Mouse (Mus musculus) megakaryocyte, embryonic 14.5 days (primary cell): ENCODE results near the gene Ppt2. TPM values are rescaled to one million over a fixed set of nuclear protein-coding genes. Genes with fewer than 3 reads are reported as not detected.

Source experiments
- H3K27me3 ChIP-seq: replicated peaks from 2 replicates; pipeline ENCODE3; 2012; ENCODE audit warnings: inconsistent platforms
- H3K36me3 ChIP-seq: replicated peaks from 2 replicates; pipeline ENCODE3; 2012; ENCODE audit warnings: low read length, inconsistent platforms, mixed read lengths
- H3K4me1 ChIP-seq: 2 replicates; pipeline ENCODE4 v1.6.1; 2012; ENCODE audit warnings: inconsistent platforms
- H3K4me3 ChIP-seq: replicated peaks from 2 replicates; pipeline ENCODE3; 2012; ENCODE audit warnings: moderate library complexity, mild to moderate bottlenecking, inconsistent platforms
- H3K9me3 ChIP-seq: 2 replicates; pipeline ENCODE4 v1.6.1; 2012; ENCODE audit warnings: inconsistent platforms
- FLI1 ChIP-seq: IDR thresholded peaks from 2 replicates; pipeline ENCODE4 v1.6.1; 2012; ENCODE audit warnings: low read length, inconsistent platforms, mixed read lengths
- GATA1 ChIP-seq: IDR thresholded peaks from 3 replicates; pipeline ENCODE4 v1.6.1; 2012; ENCODE audit warnings: mixed read lengths, low read length, inconsistent platforms, borderline replicate concordance
- polyA plus RNA-seq: library from polyadenylated mRNA; stranded (reverse); fragments of >175 nt; gene quantifications from 2 replicates; pipeline ENCODE4 v1.2.3, GENCODE M21; 2012; ENCODE audit warnings: low replicate concordance; ENCODE audit not compliant: insufficient read depth

The Ppt2 gene
- polyA plus RNA-seq, 1 experiment, result 74.9 TPM

DNA sequence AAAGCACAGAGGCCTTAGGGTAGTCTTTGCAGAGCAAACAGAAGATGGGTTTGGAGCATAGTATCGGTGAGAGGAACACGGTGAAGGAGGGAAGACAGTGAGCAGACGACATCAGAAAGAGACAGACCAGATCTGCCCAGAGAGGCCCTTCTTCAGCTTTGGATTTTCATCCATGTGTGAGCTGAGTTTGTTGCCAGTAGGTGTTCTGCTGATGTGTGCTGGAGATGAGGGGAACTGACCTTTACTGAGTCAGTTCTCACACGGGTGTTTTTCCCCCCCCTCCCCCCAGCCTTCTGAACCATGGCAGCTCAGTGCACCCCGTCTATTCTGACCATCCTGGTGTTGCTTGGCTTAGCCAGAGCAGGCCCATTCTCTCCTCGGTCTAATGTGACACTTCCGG is 41.9 kb upstream of the Ppt2 start, which contains the start of gene Tnxb:
TSS of gene Tnxb (plus strand) at position 301 of the 400 bp plus-strand sequence.
- TF ChIP-seq GATA1 (no peak), FLI1 (no peak)
- peaks cover 15% of the 10 kb centered on the region; the same call in 1 of the 2 replicates for H3K4me1 ChIP-seq
- peaks cover 78% of the 10 kb centered on the region for H3K27me3 ChIP-seq
- peak within 1 kb of the TSS; percentile 56 for H3K4me3 ChIP-seq
- H3K36me3 ChIP-seq, result no peaks in the 10 kb centered on the region
- peaks cover 22% of the 10 kb centered on the region for H3K9me3 ChIP-seq

DNA sequence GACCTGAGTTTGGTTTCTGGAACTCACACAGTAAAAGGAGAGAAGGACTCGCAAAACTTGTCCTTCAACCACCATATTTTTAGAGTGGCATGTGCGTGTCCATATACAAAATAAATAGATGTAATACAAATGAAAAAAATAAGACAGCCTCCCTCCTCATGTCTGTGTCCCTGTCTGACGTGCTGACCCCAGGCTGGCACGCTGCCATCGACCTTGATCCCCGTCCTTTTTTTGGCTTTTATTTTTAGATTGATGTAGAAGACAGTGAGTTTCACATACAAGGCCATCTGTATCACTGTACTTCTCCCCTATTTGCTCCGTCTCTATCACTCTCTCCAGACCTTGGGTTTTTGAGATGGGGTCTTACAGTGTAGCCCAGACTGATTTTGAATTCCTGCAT is 36.2 kb upstream of the Ppt2 start:
- Histone ChIP-seq H3K27me3 (peaks cover 72% of the 10 kb centered on the region), H3K36me3 (no peaks in the 10 kb centered on the region)
- TF ChIP-seq FLI1 (no peak), GATA1 (no peak)

DNA sequence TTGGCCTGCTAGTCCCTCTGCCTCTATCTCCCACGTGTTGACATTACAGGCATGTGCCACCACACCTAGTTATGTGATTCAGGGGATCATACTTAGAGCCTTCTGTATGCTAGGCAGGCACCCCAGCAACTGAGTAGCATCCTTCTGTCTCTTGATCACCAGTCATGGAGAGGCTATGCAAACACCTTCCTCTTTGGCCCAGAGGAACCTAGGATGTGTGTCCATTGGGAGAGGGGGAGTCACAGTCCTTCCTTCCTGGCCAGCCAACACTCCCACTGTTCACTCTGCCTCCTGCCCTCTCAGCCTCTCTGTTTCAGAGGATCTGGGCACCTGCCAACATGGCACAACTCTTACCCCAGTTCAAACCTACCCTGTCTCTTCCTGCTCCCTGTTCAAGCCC is 35.2 kb upstream of the Ppt2 start:
- peaks cover 28% of the 10 kb centered on the region for H3K4me1 ChIP-seq
- H3K27me3 ChIP-seq, result peaks cover 76% of the 10 kb centered on the region

More for the DNA sequence above, 36.2 kb upstream of the Ppt2 start:
- Histone ChIP-seq H3K4me3 (no peak overlapping the region), H3K4me1 (peaks cover 20% of the 10 kb centered on the region), H3K9me3 (peaks cover 7% of the 10 kb centered on the region)

DNA sequence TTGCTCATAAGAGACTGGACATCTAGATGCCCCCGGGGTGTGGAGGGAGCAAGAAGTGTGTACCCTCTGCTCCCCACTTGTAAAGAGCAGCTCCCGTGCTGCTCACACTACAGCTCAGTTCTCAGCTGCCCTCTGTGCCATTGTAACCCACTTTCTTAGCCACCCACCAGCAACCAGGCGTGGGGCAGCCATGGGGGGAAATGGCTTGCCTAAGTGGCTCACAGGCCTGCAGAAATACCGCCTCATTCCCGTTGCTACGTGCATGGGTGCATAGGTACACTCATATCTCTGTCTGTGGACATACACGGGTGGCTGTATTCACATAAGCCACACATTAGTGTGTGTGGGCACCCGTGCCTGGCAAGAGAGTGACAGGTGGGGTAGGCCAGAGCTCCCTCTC is 34.7 kb upstream of the Ppt2 start:
- H3K27me3 ChIP-seq, result peaks cover 76% of the 10 kb centered on the region
- no peak overlapping the region for H3K4me3 ChIP-seq
- peaks cover 32% of the 10 kb centered on the region for H3K4me1 ChIP-seq
- peaks cover 5% of the 10 kb centered on the region for H3K9me3 ChIP-seq
- H3K36me3 ChIP-seq, result no peaks in the 10 kb centered on the region
- TF ChIP-seq FLI1 (no peak), GATA1 (no peak)

More for the DNA sequence above, 35.2 kb upstream of the Ppt2 start:
- Histone ChIP-seq H3K9me3 (peaks cover 7% of the 10 kb centered on the region), H3K4me3 (no peak overlapping the region), H3K36me3 (no peaks in the 10 kb centered on the region)
- TF ChIP-seq GATA1 (no peak), FLI1 (no peak)

DNA sequence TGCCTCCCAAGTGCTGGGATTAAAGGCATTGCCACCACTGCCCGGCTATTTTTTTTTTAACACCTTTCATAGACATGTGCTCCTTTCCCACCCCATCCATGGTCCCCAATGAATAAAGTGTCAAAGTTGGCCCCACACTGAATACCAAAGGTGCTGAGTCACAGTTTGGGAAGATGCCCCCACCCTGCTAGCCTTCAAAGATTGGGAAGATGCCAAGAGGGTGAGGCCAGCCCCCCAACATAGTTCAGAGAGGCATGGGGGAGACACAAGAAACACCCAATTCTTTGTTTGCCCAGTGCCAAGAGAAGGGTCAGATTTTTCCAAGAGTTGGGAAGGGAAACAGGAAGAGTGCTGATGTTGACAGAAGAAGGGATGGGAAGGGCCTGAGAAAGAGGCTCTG is 34.2 kb upstream of the Ppt2 start:
- peaks cover 71% of the 10 kb centered on the region for H3K27me3 ChIP-seq
- no peaks in the 10 kb centered on the region for H3K36me3 ChIP-seq
- TF ChIP-seq GATA1 (no peak), FLI1 (no peak)
- H3K4me1 ChIP-seq, result peaks cover 35% of the 10 kb centered on the region
- no peak overlapping the region for H3K4me3 ChIP-seq
- 0 out of 2 replicates have a peak, but pooled peaks cover under 1% of the 10 kb centered on the region for H3K9me3 ChIP-seq

DNA sequence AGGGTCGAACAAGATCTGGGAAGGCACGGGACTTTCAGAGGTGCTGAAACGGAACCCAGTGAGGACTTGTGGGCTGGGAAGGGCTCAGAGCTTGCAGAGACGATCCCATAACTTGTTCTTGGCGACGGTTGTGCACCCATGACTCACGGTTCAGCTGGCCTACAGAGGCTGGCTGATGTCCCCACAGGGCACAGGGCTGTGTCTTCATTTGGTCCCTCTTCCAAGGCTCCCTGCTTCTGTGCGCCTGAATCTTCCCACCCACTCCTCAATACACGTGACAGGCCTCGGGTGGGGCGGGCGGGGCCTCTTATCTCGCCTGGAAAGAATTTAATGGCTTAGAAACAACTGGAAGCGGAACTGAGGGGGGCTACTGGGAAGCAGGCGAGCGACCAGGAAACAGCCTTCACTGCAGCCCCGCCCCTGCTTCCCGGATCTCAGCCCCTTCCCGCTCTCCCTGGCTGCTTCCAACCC is 32.8 kb upstream of the Ppt2 start:
- TF ChIP-seq FLI1 (no peak), GATA1 (no peak)
- Histone ChIP-seq H3K36me3 (peaks cover 2% of the 10 kb centered on the region), H3K9me3 (no peaks in the 10 kb centered on the region), H3K4me1 (peaks cover 48% of the 10 kb centered on the region), H3K27me3 (peaks cover 72% of the 10 kb centered on the region), H3K4me3 (peak overlapping the region; percentile 67)

DNA sequence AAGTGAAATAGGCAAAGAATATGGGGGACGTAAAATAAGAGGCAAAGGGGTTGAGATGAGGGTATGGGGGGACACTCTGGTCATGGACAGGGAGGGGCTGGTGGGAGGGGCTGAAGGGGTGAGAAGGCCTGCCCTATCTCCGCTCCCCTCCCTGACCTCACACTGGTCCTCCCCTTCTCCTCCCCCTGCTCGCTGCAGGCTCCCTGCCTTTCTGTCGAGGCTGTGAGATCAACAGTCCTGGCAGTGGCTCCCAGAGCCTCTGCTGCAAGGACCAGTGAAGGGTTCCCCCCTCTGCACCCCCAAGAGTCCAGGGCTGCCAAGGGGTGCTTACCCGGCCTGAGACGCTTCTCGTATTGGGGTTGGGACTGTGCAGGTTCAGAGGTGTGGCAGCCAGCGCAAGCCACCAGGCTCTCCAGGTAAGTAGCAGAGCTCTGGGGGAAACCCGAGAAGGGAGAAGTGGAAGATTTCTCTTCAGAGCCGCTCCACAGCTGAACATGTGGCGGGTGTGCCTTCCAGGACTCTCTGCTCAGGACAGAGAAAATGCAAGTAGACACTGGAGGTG is 32.0 kb upstream of the Ppt2 start:
- peak overlapping the region; percentile 54 for H3K4me3 ChIP-seq
- H3K9me3 ChIP-seq, result no peaks in the 10 kb centered on the region
- peaks cover 56% of the 10 kb centered on the region for H3K4me1 ChIP-seq
- H3K36me3 ChIP-seq, result peaks cover 10% of the 10 kb centered on the region
- TF ChIP-seq GATA1, result no peak
- no peak for TF ChIP-seq FLI1
- H3K27me3 ChIP-seq, result peaks cover 65% of the 10 kb centered on the region

DNA sequence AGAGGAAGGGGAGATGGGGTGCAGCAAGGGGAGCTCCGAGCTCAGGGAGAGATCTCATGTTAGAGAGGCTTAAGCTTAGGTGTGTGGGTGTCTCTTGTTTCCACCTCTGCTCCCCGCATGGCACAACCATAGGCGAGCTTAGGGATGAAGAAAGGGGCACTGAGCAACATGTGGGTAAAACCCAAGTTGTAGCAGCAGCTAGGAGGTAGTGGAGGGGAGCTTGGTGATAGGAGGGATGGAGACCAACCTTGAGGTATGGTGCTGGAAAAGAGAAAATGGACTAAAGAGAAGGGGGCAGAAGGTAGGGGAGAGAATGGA is 31.5 kb upstream of the Ppt2 start:
- no peak overlapping the region for H3K4me3 ChIP-seq
- TF ChIP-seq FLI1, result no peak
- no peak for TF ChIP-seq GATA1
- no peaks in the 10 kb centered on the region for H3K9me3 ChIP-seq
- peaks cover 60% of the 10 kb centered on the region for H3K27me3 ChIP-seq
- peaks cover 61% of the 10 kb centered on the region for H3K4me1 ChIP-seq
- H3K36me3 ChIP-seq, result peaks cover 15% of the 10 kb centered on the region

DNA sequence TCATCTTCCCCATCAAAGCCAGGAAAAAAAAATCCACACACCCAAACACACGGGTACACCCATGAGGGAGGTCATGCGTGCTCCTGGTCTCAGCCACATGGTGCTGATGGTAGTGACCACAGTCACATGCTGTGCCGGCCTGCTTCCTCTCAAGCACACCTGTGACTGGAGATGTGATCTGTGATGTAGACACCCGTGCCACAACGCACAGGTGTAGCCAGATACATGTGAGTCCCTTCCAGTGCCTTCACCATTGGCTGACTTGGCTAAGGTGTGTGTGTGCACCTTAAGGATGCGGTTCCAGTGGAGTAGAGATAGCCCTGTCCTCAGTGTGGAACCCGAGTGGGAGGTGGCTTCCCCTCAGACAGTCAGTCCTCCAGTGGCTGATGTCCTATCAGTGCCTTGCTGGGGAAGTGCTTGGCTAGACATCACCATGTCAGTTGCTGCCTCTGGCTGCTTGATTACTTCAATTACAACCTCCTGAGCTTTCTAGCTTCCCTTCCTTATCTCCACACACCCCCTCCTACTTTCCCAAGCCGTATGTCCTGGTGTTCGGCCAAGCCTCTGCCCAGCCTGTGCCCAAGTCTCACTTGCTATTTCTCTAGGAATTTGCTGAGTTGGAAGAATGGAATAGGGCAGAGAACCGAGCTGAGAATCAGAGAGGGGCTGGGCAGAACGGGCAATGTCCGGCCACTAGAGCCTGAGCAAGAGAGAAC is 31.0 kb upstream of the Ppt2 start:
- Histone ChIP-seq H3K4me1 (peaks cover 65% of the 10 kb centered on the region), H3K36me3 (peaks cover 20% of the 10 kb centered on the region), H3K4me3 (peak overlapping the region; percentile 50), H3K27me3 (peaks cover 56% of the 10 kb centered on the region), H3K9me3 (no peaks in the 10 kb centered on the region)
- TF ChIP-seq FLI1, result no peak
- TF ChIP-seq GATA1, result no peak

DNA sequence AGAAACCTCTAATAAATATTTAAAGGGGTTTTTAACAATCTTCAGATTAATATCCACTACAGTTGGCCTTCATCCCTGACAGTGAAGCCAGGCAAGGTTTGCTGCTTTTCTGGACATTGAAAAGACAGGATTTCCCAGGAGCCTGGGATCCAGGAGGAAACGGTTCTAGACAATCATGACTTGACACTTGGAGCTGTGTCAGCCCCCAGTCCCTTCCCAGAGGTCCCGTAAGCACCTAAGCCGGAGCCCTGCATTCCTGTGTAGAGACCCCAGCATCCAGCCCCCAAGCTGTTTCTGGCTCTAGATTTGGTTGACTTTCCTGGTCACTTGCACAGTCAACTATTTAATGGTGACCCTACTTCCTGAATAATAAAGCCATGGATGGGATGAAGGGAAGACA is 30.3 kb upstream of the Ppt2 start:
- H3K4me3 ChIP-seq, result no peak overlapping the region
- TF ChIP-seq GATA1 (no peak), FLI1 (no peak)
- no peaks in the 10 kb centered on the region for H3K9me3 ChIP-seq
- peaks cover 52% of the 10 kb centered on the region for H3K27me3 ChIP-seq
- peaks cover 27% of the 10 kb centered on the region for H3K36me3 ChIP-seq
- peaks cover 69% of the 10 kb centered on the region for H3K4me1 ChIP-seq
